Mouse (Mus musculus) embryonic facial prominence, embryonic 14.5 days (tissue): ENCODE results near the gene Slc22a3. TPM values are rescaled to one million over a fixed set of nuclear protein-coding genes. Genes with fewer than 3 reads are reported as not detected.

Experiments used
- ATAC-seq: fragments of 200-750 bp; cut with Nextera tagmentation; 2 replicates; pipeline ENCODE4 v1.8.0; 2017; ENCODE audit warnings: low read depth, moderate number of reproducible peaks, moderate TSS enrichment
- DNase-seq: peaks from one replicate; pipeline ENCODE4 v3.0.0-alpha.2; 2015; ENCODE audit warnings: low spot score
- H3K27ac ChIP-seq: fragments of 300-500 bp; sonication (generic); replicated peaks from 2 replicates; pipeline ENCODE4 v1.5.1; 2014; ENCODE audit warnings: low read depth, mild to moderate bottlenecking, low read length, moderate library complexity
- H3K27me3 ChIP-seq: fragments of 300-500 bp; sonication (generic); replicated peaks from 2 replicates; pipeline ENCODE4 v1.6.1; 2014; ENCODE audit warnings: low read length; ENCODE audit not compliant: control insufficient read depth, insufficient read depth
- H3K36me3 ChIP-seq: fragments of 300-500 bp; sonication (generic); 2 replicates; pipeline ENCODE4 v1.6.1; 2014; ENCODE audit warnings: low read length, mixed read lengths; ENCODE audit not compliant: control insufficient read depth, insufficient read depth
- H3K4me1 ChIP-seq: fragments of 300-500 bp; sonication (generic); 2 replicates; pipeline ENCODE4 v1.6.1; 2014; ENCODE audit warnings: antibody characterized with exemption, low read length; ENCODE audit not compliant: control insufficient read depth, insufficient read depth
- H3K4me2 ChIP-seq: fragments of 300-500 bp; sonication (generic); 2 replicates; pipeline ENCODE4 v1.6.1; 2014; ENCODE audit warnings: low read depth, mild to moderate bottlenecking, low read length, moderate library complexity, mixed read lengths
- H3K4me3 ChIP-seq: fragments of 300-500 bp; sonication (generic); 2 replicates; pipeline ENCODE4 v1.5.1; 2014; ENCODE audit warnings: low read depth, mild to moderate bottlenecking, low read length
- H3K9ac ChIP-seq: fragments of 300-500 bp; sonication (generic); 2 replicates; pipeline ENCODE4 v1.6.1; 2014; ENCODE audit warnings: low read depth, mild to moderate bottlenecking, low read length, moderate library complexity, mixed read lengths
- H3K9me3 ChIP-seq: fragments of 300-500 bp; sonication (generic); 2 replicates; pipeline ENCODE4 v1.6.1; 2016; ENCODE audit warnings: low read length; ENCODE audit not compliant: control insufficient read depth
- WGBS: fragments of 180-500 bp; shearing (Covaris S2); extraction: QIAGEN DNeasy Blood & Tissue Kit; methylation state at CpG from one replicate; pipeline ENCODE4 v1.1.7; 2014; 5-methylcytosine and 5-hydroxymethylcytosine counted together
- polyA plus RNA-seq: library from polyadenylated mRNA; unstranded; fragments of >200 nt; fragmentation: Nextera tagmentation; extraction: Ambion mirVana; gene quantifications from 2 replicates; pipeline ENCODE4 v1.2.1, GENCODE M21; 2014

The Slc22a3 gene
- polyA plus RNA-seq, result 0.84 and 1.4 TPM in 2 replicates

GRCm38 (mm10) chr17:12507654-12508204 is at the start of gene Slc22a3:
TSS of gene Slc22a3 (minus strand) at chr17:12507704.
- Histone ChIP-seq H3K36me3 (no peaks in the 10 kb centered on the region), H3K9me3 (no peaks in the 10 kb centered on the region), H3K4me2 (peak within 1 kb of the TSS; percentile 67), H3K4me3 (peak within 1 kb of the TSS; percentile 41), H3K27ac (no peak within 1 kb of the TSS), H3K9ac (peak within 1 kb of the TSS; percentile 35; the same call in 1 of the 2 replicates), H3K4me1 (no peaks in the 10 kb centered on the region), H3K27me3 (peaks cover 59% of the 10 kb centered on the region)
- ATAC-seq, result no peak
- DNase-seq, result no peak
- 11% methylated on average over 14 of the region's 14 CpGs for WGBS

GRCm38 (mm10) chr17:12534353-12535145 is 27.0 kb upstream of the Slc22a3 start:
- no peak overlapping the region for H3K27ac ChIP-seq
- no peak overlapping the region for H3K4me2 ChIP-seq
- H3K9me3 ChIP-seq, result no peaks in the 10 kb centered on the region
- ATAC-seq, result no peak
- no peaks in the 10 kb centered on the region for H3K36me3 ChIP-seq
- H3K4me3 ChIP-seq, result no peak overlapping the region
- no peak overlapping the region for H3K9ac ChIP-seq
- WGBS, result 57% methylated on average over 13 of the region's 13 CpGs
- no peaks in the 10 kb centered on the region for H3K4me1 ChIP-seq
- H3K27me3 ChIP-seq, result no peaks in the 10 kb centered on the region
- peak; percentile 80 for DNase-seq

- no peak overlapping the region for H3K4me2 ChIP-seq
Observed at GRCm38 (mm10) chr17:12532115-12532514, 24.6 kb upstream of the Slc22a3 start.

DNA sequence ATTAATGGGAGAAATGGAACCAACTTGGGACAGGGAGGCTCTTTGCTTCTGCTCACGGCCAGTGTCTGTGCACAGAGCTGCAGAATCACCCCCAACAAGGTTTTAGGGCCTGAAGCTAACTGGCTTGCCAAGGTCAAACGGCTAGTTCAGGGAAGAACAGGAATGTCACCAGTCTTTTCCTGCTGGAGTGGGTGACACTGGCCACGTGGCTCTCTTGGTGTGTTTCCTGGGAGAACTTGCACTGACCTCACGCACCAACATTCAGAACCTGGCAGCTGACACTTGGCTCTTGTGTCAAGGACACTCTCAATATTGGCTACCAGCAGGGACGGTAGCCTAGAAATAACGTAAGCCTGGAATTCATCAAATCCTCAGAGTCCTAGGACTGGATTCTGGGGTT is 22.6 kb upstream of the Slc22a3 start:
- H3K4me1 ChIP-seq, result no peaks in the 10 kb centered on the region
- no peak overlapping the region for H3K9ac ChIP-seq
- WGBS, result 51% methylated on average over 6 of the region's 6 CpGs
- H3K4me2 ChIP-seq, result no peak overlapping the region
- ATAC-seq (no peak), DNase-seq (no peak)
- no peaks in the 10 kb centered on the region for H3K27me3 ChIP-seq
- no peak overlapping the region for H3K27ac ChIP-seq
- H3K4me3 ChIP-seq, result no peak overlapping the region
- no peaks in the 10 kb centered on the region for H3K36me3 ChIP-seq
- H3K9me3 ChIP-seq, result no peaks in the 10 kb centered on the region

More at GRCm38 (mm10) chr17:12532115-12532514, 24.6 kb upstream of the Slc22a3 start:
- Histone ChIP-seq H3K4me1 (no peaks in the 10 kb centered on the region), H3K9me3 (no peaks in the 10 kb centered on the region), H3K9ac (no peak overlapping the region), H3K36me3 (no peaks in the 10 kb centered on the region), H3K27me3 (no peaks in the 10 kb centered on the region), H3K4me3 (no peak overlapping the region), H3K27ac (no peak overlapping the region)
- WGBS, result 24% methylated on average over 5 of the region's 5 CpGs
- DNase-seq, result peak; percentile 59
- no peak for ATAC-seq

GRCm38 (mm10) chr17:12529384-12529985 is 22.0 kb upstream of the Slc22a3 start:
- no peak for DNase-seq
- ATAC-seq, result no peak
- 45% methylated on average over 4 of the region's 4 CpGs for WGBS

GRCm38 (mm10) chr17:12519089-12519488 is 11.6 kb upstream of the Slc22a3 start:
- no peaks in the 10 kb centered on the region for H3K27me3 ChIP-seq
- WGBS, result 68% methylated on average over 2 of the region's 2 CpGs

More at GRCm38 (mm10) chr17:12529384-12529985, 22.0 kb upstream of the Slc22a3 start:
- Histone ChIP-seq H3K27me3 (no peaks in the 10 kb centered on the region), H3K9ac (no peak overlapping the region), H3K36me3 (no peaks in the 10 kb centered on the region), H3K9me3 (no peaks in the 10 kb centered on the region), H3K27ac (no peak overlapping the region), H3K4me3 (no peak overlapping the region), H3K4me2 (no peak overlapping the region), H3K4me1 (no peaks in the 10 kb centered on the region)

DNA sequence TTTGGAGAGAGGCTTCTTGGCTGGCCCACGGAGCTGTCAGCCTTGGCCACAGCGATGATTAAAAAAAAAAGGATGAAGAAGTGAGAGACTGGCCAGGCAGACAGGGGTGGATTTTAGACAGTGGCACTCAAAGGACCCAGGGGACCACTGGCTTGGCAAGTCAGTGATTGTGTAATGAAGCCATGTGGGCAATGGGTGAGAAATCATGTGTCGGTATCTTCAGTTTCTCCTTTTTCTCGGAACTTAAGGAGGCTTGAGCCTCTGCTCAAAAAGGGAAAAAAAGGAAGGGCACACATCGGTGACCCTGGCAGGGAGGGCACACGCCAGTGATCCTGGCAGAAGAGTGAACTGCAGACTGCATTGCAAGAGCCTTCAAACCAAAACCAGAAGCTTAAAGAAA is 10.7 kb upstream of the Slc22a3 start:
- 78% methylated on average over 6 of the region's 6 CpGs for WGBS
- ATAC-seq, result no peak
- H3K27ac ChIP-seq, result no peak overlapping the region

More at GRCm38 (mm10) chr17:12519089-12519488, 11.6 kb upstream of the Slc22a3 start:
- Histone ChIP-seq H3K4me1 (no peaks in the 10 kb centered on the region), H3K36me3 (no peaks in the 10 kb centered on the region), H3K4me3 (no peak overlapping the region), H3K27ac (no peak overlapping the region), H3K4me2 (no peak overlapping the region), H3K9me3 (0 out of 2 replicates have a peak, but pooled peaks cover 3% of the 10 kb centered on the region), H3K9ac (no peak overlapping the region)
- DNase-seq (no peak), ATAC-seq (no peak)

GRCm38 (mm10) chr17:12513997-12514396 is 6.5 kb upstream of the Slc22a3 start:
- H3K27ac ChIP-seq, result no peak overlapping the region
- 76% methylated on average over 5 of the region's 5 CpGs for WGBS
- no peak for ATAC-seq

More for the DNA sequence above, 10.7 kb upstream of the Slc22a3 start:
- Histone ChIP-seq H3K4me2 (no peak overlapping the region), H3K9ac (no peak overlapping the region), H3K27me3 (no peaks in the 10 kb centered on the region), H3K4me3 (no peak overlapping the region), H3K9me3 (0 out of 2 replicates have a peak, but pooled peaks cover 3% of the 10 kb centered on the region), H3K36me3 (no peaks in the 10 kb centered on the region), H3K4me1 (no peaks in the 10 kb centered on the region)
- DNase-seq, result no peak

More at GRCm38 (mm10) chr17:12513997-12514396, 6.5 kb upstream of the Slc22a3 start:
- H3K4me2 ChIP-seq, result no peak overlapping the region
- H3K4me3 ChIP-seq, result no peak overlapping the region
- no peaks in the 10 kb centered on the region for H3K4me1 ChIP-seq
- H3K36me3 ChIP-seq, result no peaks in the 10 kb centered on the region
- H3K27me3 ChIP-seq, result peaks cover 10% of the 10 kb centered on the region
- H3K9me3 ChIP-seq, result no peaks in the 10 kb centered on the region
- no peak overlapping the region for H3K9ac ChIP-seq
- no peak for DNase-seq
